Mouse (Mus musculus) forebrain, postnatal 0 days (tissue): ENCODE measurements around the gene Fam222a. TPM values are rescaled to one million over a fixed set of nuclear protein-coding genes. Genes with fewer than 3 reads are reported as not detected.

Experiments
- ATAC-seq: fragments of 200-750 bp; cut with Nextera tagmentation; 2 replicates; pipeline ENCODE4 v1.8.0; 2017; ENCODE audit warnings: mild to moderate bottlenecking, moderate library complexity
- DNase-seq: peaks from one replicate; pipeline ENCODE4 v3.0.0-alpha.2; 2015
- H3K27ac ChIP-seq: fragments of 300-500 bp; sonication (generic); 2 replicates; pipeline ENCODE4 v1.5.1; 2014; ENCODE audit warnings: low read depth, mild to moderate bottlenecking, antibody characterized with exemption, low read length, moderate library complexity, mixed read lengths
- H3K27me3 ChIP-seq: fragments of 300-500 bp; sonication (generic); 2 replicates; pipeline ENCODE4 v1.6.1; 2014; ENCODE audit warnings: mild to moderate bottlenecking, low read length, mixed read lengths; ENCODE audit not compliant: insufficient read depth
- H3K36me3 ChIP-seq: fragments of 300-500 bp; sonication (generic); 2 replicates; pipeline ENCODE4 v1.6.1; 2014; ENCODE audit warnings: mild to moderate bottlenecking, moderate library complexity; ENCODE audit not compliant: insufficient read depth
- H3K4me1 ChIP-seq: fragments of 300-500 bp; sonication (generic); 2 replicates; pipeline ENCODE4 v1.6.1; 2014; ENCODE audit warnings: antibody characterized with exemption; ENCODE audit not compliant: insufficient read depth
- H3K4me2 ChIP-seq: fragments of 300-500 bp; sonication (generic); 2 replicates; pipeline ENCODE4 v1.6.1; 2014; ENCODE audit warnings: low read depth, mild to moderate bottlenecking, moderate library complexity
- H3K4me3 ChIP-seq: fragments of 300-500 bp; sonication (generic); 2 replicates; pipeline ENCODE4 v1.5.1; 2014; ENCODE audit warnings: low read depth, low read length, mixed read lengths
- H3K9ac ChIP-seq: fragments of 300-500 bp; sonication (generic); 2 replicates; pipeline ENCODE4 v1.6.1; 2014; ENCODE audit warnings: mild to moderate bottlenecking
- H3K9me3 ChIP-seq: fragments of 300-500 bp; sonication (generic); 2 replicates; pipeline ENCODE4 v1.6.1; 2016; ENCODE audit warnings: low read length
- CTCF ChIP-seq: sonication (generic); IDR thresholded peaks from 2 replicates; pipeline ENCODE4 v1.5.1; 2016; ENCODE audit warnings: antibody characterized with exemption, control low read depth, low read depth
- WGBS: fragments of 180-500 bp; shearing (Covaris S2); extraction: QIAGEN DNeasy Blood & Tissue Kit; methylation state at CpG from one replicate; pipeline ENCODE4 v1.1.7; 2014; 5-methylcytosine and 5-hydroxymethylcytosine counted together
- polyA plus RNA-seq: library from polyadenylated mRNA; unstranded; fragments of >200 nt; fragmentation: Nextera tagmentation; extraction: Ambion mirVana; gene quantifications from 2 replicates; pipeline ENCODE4 v1.2.1, GENCODE M21; 2015
- total RNA-seq: library from RNA; depleted of rRNA; stranded (reverse); fragments of >200 nt; gene quantifications from 2 replicates; pipeline ENCODE4 v1.2.3, GENCODE M21; 2014

Gene Fam222a
- total and polyA plus RNA-seq, 2 experiments from 2014 or later: 3.4 to 8.2 TPM

DNA sequence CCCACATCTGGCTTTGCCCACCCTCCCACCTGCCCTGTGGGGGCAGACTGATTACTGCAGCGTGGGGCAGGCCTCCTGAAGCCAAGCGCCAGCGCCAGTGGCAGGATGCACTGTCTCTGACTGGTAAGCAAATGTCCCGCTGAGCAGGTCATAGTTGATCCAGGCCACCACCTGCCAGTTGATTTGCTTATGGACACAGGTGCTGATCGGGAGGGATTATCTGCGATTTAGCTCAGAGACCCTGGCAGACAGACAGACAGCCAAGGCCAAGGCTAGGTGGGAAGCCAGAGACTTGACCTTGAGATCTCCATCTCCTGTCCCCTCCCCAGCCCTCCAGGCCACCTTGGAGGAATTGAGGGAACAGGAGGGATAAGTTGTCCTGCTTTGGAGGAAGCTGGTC, 28.1 kb upstream of the Fam222a start:
- no peak for TF ChIP-seq CTCF
- no peak for ATAC-seq
- no peak for DNase-seq

DNA sequence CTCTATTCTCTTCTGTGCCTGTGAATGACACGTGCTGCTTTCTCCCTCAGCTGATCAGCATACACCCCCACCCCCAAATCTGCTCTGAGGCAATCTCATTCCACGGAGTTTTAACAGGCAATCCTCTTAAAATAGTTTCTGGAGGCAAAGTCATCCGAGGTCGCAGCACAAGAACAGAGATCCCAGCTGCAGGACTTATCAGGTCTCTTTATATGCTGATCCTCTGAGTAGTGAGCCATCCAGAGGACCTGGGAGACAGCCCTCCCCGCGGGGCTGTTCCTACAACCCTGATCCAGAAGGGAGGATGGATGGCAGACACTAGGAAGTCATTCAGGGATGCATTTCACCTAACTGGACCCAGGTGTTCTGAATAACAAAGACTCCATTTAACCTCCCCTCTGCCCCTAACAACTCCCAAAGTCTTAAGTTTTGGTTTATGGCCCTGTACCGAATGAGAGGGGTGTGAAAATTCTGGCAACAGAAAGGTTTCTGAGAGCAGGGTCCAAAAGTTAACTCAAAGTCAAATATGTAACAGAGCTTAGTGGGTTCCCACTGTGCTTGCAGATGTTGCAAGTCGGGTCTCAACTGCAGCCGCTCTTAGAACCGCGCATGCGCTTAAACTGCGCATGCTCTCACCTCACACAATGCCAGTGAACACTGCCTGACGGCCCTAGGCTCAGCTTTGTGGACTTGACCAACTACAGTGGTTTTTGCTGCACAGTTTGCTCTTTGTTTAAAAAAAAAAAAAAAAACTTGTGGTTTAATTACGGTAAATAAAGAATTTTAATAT, 26.0 kb upstream of the Fam222a start:
- peak; percentile 31 for DNase-seq
- Histone ChIP-seq H3K4me3 (no peak overlapping the region), H3K27ac (no peak overlapping the region), H3K4me2 (no peak overlapping the region), H3K9me3 (no peaks in the 10 kb centered on the region), H3K36me3 (no peaks in the 10 kb centered on the region), H3K27me3 (peaks cover 9% of the 10 kb centered on the region; the same call in 1 of the 2 replicates), H3K9ac (no peak overlapping the region), H3K4me1 (peaks cover 3% of the 10 kb centered on the region)
- WGBS: 40% methylated on average over 15 of the region's 15 CpGs
- TF ChIP-seq CTCF: no peak
- ATAC-seq: peak; percentile 58

More for the DNA sequence above, 28.1 kb upstream of the Fam222a start:
- H3K27ac ChIP-seq: no peak overlapping the region
- peaks cover 3% of the 10 kb centered on the region for H3K4me1 ChIP-seq
- H3K4me3 ChIP-seq: no peak overlapping the region
- H3K4me2 ChIP-seq: no peak overlapping the region
- H3K9ac ChIP-seq: no peak overlapping the region
- 64% methylated on average over 6 of the region's 6 CpGs for WGBS
- H3K9me3 ChIP-seq: no peaks in the 10 kb centered on the region
- H3K27me3 ChIP-seq: peaks cover 9% of the 10 kb centered on the region; the same call in 1 of the 2 replicates
- no peaks in the 10 kb centered on the region for H3K36me3 ChIP-seq

GRCm38 (mm10) chr5:114543656-114544055, 24.2 kb upstream of the Fam222a start:
- Histone ChIP-seq H3K36me3 (no peaks in the 10 kb centered on the region), H3K9me3 (no peaks in the 10 kb centered on the region), H3K4me2 (no peak overlapping the region), H3K4me3 (no peak overlapping the region), H3K27ac (no peak overlapping the region), H3K9ac (no peak overlapping the region), H3K27me3 (no peaks in the 10 kb centered on the region), H3K4me1 (no peaks in the 10 kb centered on the region)
- 91% methylated on average over 6 of the region's 6 CpGs for WGBS
- TF ChIP-seq CTCF: no peak
- DNase-seq (no peak), ATAC-seq (no peak)

DNA sequence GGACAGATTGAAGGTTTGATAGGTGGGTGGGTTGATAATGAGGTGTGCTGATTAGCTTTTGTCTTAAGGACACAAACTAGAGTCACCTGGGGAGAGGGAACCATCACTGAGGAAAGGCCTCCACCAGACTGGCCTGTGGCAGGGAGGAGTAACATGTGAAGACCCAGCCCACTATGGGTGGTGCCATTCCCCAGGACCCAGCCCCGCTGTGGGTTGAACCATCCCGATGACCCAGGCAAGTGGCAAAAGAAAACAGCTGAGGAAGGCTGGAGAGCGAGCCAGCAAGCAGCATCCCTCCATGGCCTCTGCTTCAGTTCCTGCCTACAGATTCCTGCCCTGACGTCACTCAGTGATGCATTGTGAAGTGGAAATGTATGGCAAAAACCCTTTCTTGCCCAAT, 23.6 kb upstream of the Fam222a start:
- no peak for DNase-seq
- Histone ChIP-seq H3K27ac (no peak overlapping the region), H3K36me3 (no peaks in the 10 kb centered on the region), H3K9ac (no peak overlapping the region), H3K9me3 (no peaks in the 10 kb centered on the region), H3K4me3 (no peak overlapping the region), H3K4me2 (no peak overlapping the region), H3K4me1 (no peaks in the 10 kb centered on the region), H3K27me3 (no peaks in the 10 kb centered on the region)
- no peak for TF ChIP-seq CTCF
- no peak for ATAC-seq
- WGBS: 82% methylated on average over 4 of the region's 4 CpGs

GRCm38 (mm10) chr5:114545076-114545475, 22.7 kb upstream of the Fam222a start:
- no peak overlapping the region for H3K4me3 ChIP-seq
- H3K27me3 ChIP-seq: no peaks in the 10 kb centered on the region
- TF ChIP-seq CTCF: no peak
- DNase-seq (peak; percentile 48), ATAC-seq (no peak; the same call in 1 of the 2 replicates)
- H3K4me1 ChIP-seq: no peaks in the 10 kb centered on the region
- H3K9ac ChIP-seq: no peak overlapping the region
- no peaks in the 10 kb centered on the region for H3K9me3 ChIP-seq
- no peak overlapping the region for H3K4me2 ChIP-seq
- H3K27ac ChIP-seq: no peak overlapping the region
- WGBS: 50% methylated on average over 9 of the region's 9 CpGs
- no peaks in the 10 kb centered on the region for H3K36me3 ChIP-seq

GRCm38 (mm10) chr5:114548976-114549375, 18.8 kb upstream of the Fam222a start:
- Histone ChIP-seq H3K4me3 (no peak overlapping the region), H3K36me3 (no peaks in the 10 kb centered on the region), H3K9ac (no peak overlapping the region), H3K4me2 (no peak overlapping the region), H3K9me3 (no peaks in the 10 kb centered on the region), H3K4me1 (no peaks in the 10 kb centered on the region), H3K27ac (no peak overlapping the region), H3K27me3 (no peaks in the 10 kb centered on the region)
- TF ChIP-seq CTCF: no peak
- ATAC-seq (no peak), DNase-seq (no peak)
- 93% methylated on average over 10 of the region's 10 CpGs for WGBS

GRCm38 (mm10) chr5:114549770-114550169, 18.0 kb upstream of the Fam222a start:
- no peak for ATAC-seq
- Histone ChIP-seq H3K4me2 (no peak overlapping the region), H3K27ac (no peak overlapping the region), H3K4me3 (no peak overlapping the region), H3K9me3 (no peaks in the 10 kb centered on the region), H3K36me3 (no peaks in the 10 kb centered on the region), H3K9ac (no peak overlapping the region), H3K27me3 (no peaks in the 10 kb centered on the region), H3K4me1 (no peaks in the 10 kb centered on the region)
- TF ChIP-seq CTCF: no peak
- no peak for DNase-seq
- 65% methylated on average over 3 of the region's 3 CpGs for WGBS
